Mouse (Mus musculus) midbrain, embryonic 15.5 days (tissue): Measurements from ENCODE around the gene Ly6g5b. TPM values are rescaled to one million over a fixed set of nuclear protein-coding genes. Genes with fewer than 3 reads are reported as not detected.

ENCODE experiments used
- ATAC-seq: fragments of 200-750 bp; cut with Nextera tagmentation; replicated peaks from 2 replicates; pipeline ENCODE4 v1.8.0; 2017; ENCODE audit warnings: moderate TSS enrichment
- H3K27ac ChIP-seq: fragments of 300-500 bp; sonication (generic); 2 replicates; pipeline ENCODE4 v1.5.1; 2015; ENCODE audit warnings: mild to moderate bottlenecking, inconsistent platforms
- H3K27me3 ChIP-seq: fragments of 300-500 bp; sonication (generic); replicated peaks from 2 replicates; pipeline ENCODE4 v1.6.1; 2015; ENCODE audit warnings: inconsistent platforms
- H3K36me3 ChIP-seq: fragments of 300-500 bp; sonication (generic); replicated peaks from 2 replicates; pipeline ENCODE4 v1.6.1; 2015; ENCODE audit warnings: inconsistent platforms
- H3K4me1 ChIP-seq: fragments of 300-500 bp; sonication (generic); 2 replicates; pipeline ENCODE4 v1.6.1; 2015; ENCODE audit warnings: inconsistent platforms
- H3K4me2 ChIP-seq: fragments of 300-500 bp; sonication (generic); 2 replicates; pipeline ENCODE4 v1.6.1; 2015; ENCODE audit warnings: inconsistent platforms, mild to moderate bottlenecking, moderate library complexity
- H3K4me3 ChIP-seq: fragments of 300-500 bp; sonication (generic); 2 replicates; pipeline ENCODE4 v1.5.1; 2015; ENCODE audit warnings: mild to moderate bottlenecking, inconsistent platforms
- H3K9ac ChIP-seq: fragments of 300-500 bp; sonication (generic); 2 replicates; pipeline ENCODE4 v1.6.1; 2015; ENCODE audit warnings: mild to moderate bottlenecking, inconsistent platforms
- H3K9me3 ChIP-seq: fragments of 300-500 bp; sonication (generic); 2 replicates; pipeline ENCODE4 v1.6.1; 2016; ENCODE audit warnings: inconsistent platforms
- WGBS: fragments of 180-500 bp; shearing (Covaris S2); methylation state at CpG from one replicate; pipeline ENCODE4 v1.1.7; 2015; ENCODE audit warnings: mixed read lengths; 5-methylcytosine and 5-hydroxymethylcytosine counted together
- polyA plus RNA-seq: library from polyadenylated mRNA; unstranded; fragments of >200 nt; fragmentation: Nextera tagmentation; extraction: Ambion mirVana; gene quantifications from 2 replicates; pipeline ENCODE4 v1.2.1, GENCODE M21; 2015

Gene Ly6g5b
- polyA plus RNA-seq, 1 experiment from 2014 or later, result 2.2 TPM

GRCm38 (mm10) chr17:35155451-35155850, 40.2 kb upstream of the Ly6g5b start:
- no peaks in the 10 kb centered on the region for H3K27me3 ChIP-seq
- H3K9me3 ChIP-seq, result no peaks in the 10 kb centered on the region
- H3K36me3 ChIP-seq, result peaks cover 95% of the 10 kb centered on the region
- H3K4me2 ChIP-seq, result no peak overlapping the region
- no peak overlapping the region for H3K9ac ChIP-seq
- no peak overlapping the region for H3K27ac ChIP-seq
- ATAC-seq, result no peak
- WGBS, result 93% methylated on average over 12 of the region's 12 CpGs
- no peak overlapping the region for H3K4me3 ChIP-seq
- no peaks in the 10 kb centered on the region for H3K4me1 ChIP-seq

- no peaks in the 10 kb centered on the region for H3K4me1 ChIP-seq
- H3K4me2 ChIP-seq, result no peak overlapping the region
- H3K27ac ChIP-seq, result no peak overlapping the region
- H3K4me3 ChIP-seq, result no peak overlapping the region
- H3K9ac ChIP-seq, result no peak overlapping the region
- no peaks in the 10 kb centered on the region for H3K27me3 ChIP-seq
- peaks cover 97% of the 10 kb centered on the region for H3K36me3 ChIP-seq
- no peaks in the 10 kb centered on the region for H3K9me3 ChIP-seq
- no peak for ATAC-seq
- WGBS, result 72% methylated on average over 7 of the region's 7 CpGs
These were observed 39.4 kb upstream of the Ly6g5b start for GRCm38 (mm10) chr17:35154616-35155015.

- WGBS, result 90% methylated on average over 4 of the region's 4 CpGs
- H3K27ac ChIP-seq, result no peak overlapping the region
- ATAC-seq, result no peak
- no peaks in the 10 kb centered on the region for H3K9me3 ChIP-seq
- H3K4me1 ChIP-seq, result no peaks in the 10 kb centered on the region
- no peak overlapping the region for H3K9ac ChIP-seq
- no peak overlapping the region for H3K4me2 ChIP-seq
- H3K4me3 ChIP-seq, result no peak overlapping the region
- H3K27me3 ChIP-seq, result no peaks in the 10 kb centered on the region
- H3K36me3 ChIP-seq, result peaks cover 97% of the 10 kb centered on the region
These were observed 38.7 kb upstream of the Ly6g5b start for GRCm38 (mm10) chr17:35153931-35154330.

- Histone ChIP-seq H3K27ac (no peak overlapping the region), H3K9ac (no peak overlapping the region), H3K9me3 (no peaks in the 10 kb centered on the region), H3K27me3 (no peaks in the 10 kb centered on the region), H3K36me3 (peaks cover 97% of the 10 kb centered on the region), H3K4me3 (no peak overlapping the region), H3K4me2 (no peak overlapping the region), H3K4me1 (no peaks in the 10 kb centered on the region)
- no peak for ATAC-seq
- 94% methylated on average over 9 of the region's 9 CpGs for WGBS
These were observed 37.8 kb upstream of the Ly6g5b start for GRCm38 (mm10) chr17:35153077-35153476.

- Histone ChIP-seq H3K9me3 (no peaks in the 10 kb centered on the region), H3K27me3 (no peaks in the 10 kb centered on the region), H3K36me3 (peaks cover 95% of the 10 kb centered on the region), H3K4me3 (no peak overlapping the region), H3K4me2 (no peak overlapping the region), H3K27ac (no peak overlapping the region), H3K9ac (no peak overlapping the region), H3K4me1 (no peaks in the 10 kb centered on the region)
- no peak for ATAC-seq
- 92% methylated on average over 4 of the region's 4 CpGs for WGBS
These were observed 36.9 kb upstream of the Ly6g5b start for GRCm38 (mm10) chr17:35152121-35152520.

- Histone ChIP-seq H3K4me2 (no peak overlapping the region), H3K27me3 (no peaks in the 10 kb centered on the region), H3K9ac (no peak overlapping the region), H3K27ac (0 out of 2 replicates have a peak overlapping the region, but pooled peaks have one; percentile 45), H3K9me3 (no peaks in the 10 kb centered on the region), H3K36me3 (peaks cover 95% of the 10 kb centered on the region), H3K4me1 (no peaks in the 10 kb centered on the region), H3K4me3 (no peak overlapping the region)
- 72% methylated on average over 5 of the region's 5 CpGs for WGBS
- ATAC-seq, result no peak
These were observed 32.9 kb upstream of the Ly6g5b start for GRCm38 (mm10) chr17:35147922-35148639.

GRCm38 (mm10) chr17:35147348-35147747, 32.1 kb upstream of the Ly6g5b start:
- H3K9ac ChIP-seq, result no peak overlapping the region
- H3K27me3 ChIP-seq, result no peaks in the 10 kb centered on the region
- ATAC-seq, result no peak
- no peaks in the 10 kb centered on the region for H3K9me3 ChIP-seq
- 65% methylated on average over 3 of the region's 3 CpGs for WGBS
- H3K4me1 ChIP-seq, result no peaks in the 10 kb centered on the region
- H3K27ac ChIP-seq, result peak overlapping the region; percentile 45; the same call in 1 of the 2 replicates
- no peak overlapping the region for H3K4me3 ChIP-seq
- no peak overlapping the region for H3K4me2 ChIP-seq
- peaks cover 95% of the 10 kb centered on the region for H3K36me3 ChIP-seq

GRCm38 (mm10) chr17:35146139-35146538, 30.9 kb upstream of the Ly6g5b start:
- H3K36me3 ChIP-seq, result peaks cover 95% of the 10 kb centered on the region
- H3K4me2 ChIP-seq, result no peak overlapping the region
- no peak overlapping the region for H3K4me3 ChIP-seq
- 88% methylated on average over 5 of the region's 5 CpGs for WGBS
- no peak overlapping the region for H3K27ac ChIP-seq
- ATAC-seq, result no peak
- H3K9ac ChIP-seq, result no peak overlapping the region
- H3K9me3 ChIP-seq, result no peaks in the 10 kb centered on the region
- H3K4me1 ChIP-seq, result no peaks in the 10 kb centered on the region
- H3K27me3 ChIP-seq, result no peaks in the 10 kb centered on the region

- H3K9me3 ChIP-seq, result no peaks in the 10 kb centered on the region
- peaks cover 20% of the 10 kb centered on the region for H3K4me1 ChIP-seq
- no peaks in the 10 kb centered on the region for H3K27me3 ChIP-seq
- H3K36me3 ChIP-seq, result peaks cover 88% of the 10 kb centered on the region
- H3K27ac ChIP-seq, result no peak overlapping the region
- no peak overlapping the region for H3K9ac ChIP-seq
- ATAC-seq, result no peak
- 89% methylated on average over 6 of the region's 6 CpGs for WGBS
- H3K4me3 ChIP-seq, result no peak overlapping the region
- no peak overlapping the region for H3K4me2 ChIP-seq
These were observed 26.7 kb upstream of the Ly6g5b start for GRCm38 (mm10) chr17:35141971-35142370.

- Histone ChIP-seq H3K9me3 (no peaks in the 10 kb centered on the region), H3K4me3 (no peak overlapping the region), H3K4me1 (peaks cover 29% of the 10 kb centered on the region), H3K4me2 (no peak overlapping the region), H3K36me3 (peaks cover 74% of the 10 kb centered on the region), H3K9ac (no peak overlapping the region), H3K27me3 (no peaks in the 10 kb centered on the region), H3K27ac (no peak overlapping the region)
- ATAC-seq, result no peak
- 74% methylated on average over 16 of the region's 16 CpGs for WGBS
These were observed 25.3 kb upstream of the Ly6g5b start for GRCm38 (mm10) chr17:35140490-35140996.

- H3K9ac ChIP-seq, result no peak overlapping the region
- WGBS, result 96% methylated on average over 3 of the region's 3 CpGs
- H3K4me3 ChIP-seq, result no peak overlapping the region
These were observed 24.0 kb upstream of the Ly6g5b start for GRCm38 (mm10) chr17:35139269-35139668.

GRCm38 (mm10) chr17:35135591-35136320, 20.5 kb upstream of the Ly6g5b start:
- H3K9ac ChIP-seq, result peak overlapping the region; percentile 77
- peaks cover 29% of the 10 kb centered on the region for H3K4me1 ChIP-seq
- peak; percentile 75 for ATAC-seq
- H3K27me3 ChIP-seq, result no peaks in the 10 kb centered on the region
- H3K36me3 ChIP-seq, result peaks cover 26% of the 10 kb centered on the region
- H3K4me2 ChIP-seq, result peak overlapping the region; percentile 88
- peak overlapping the region; percentile 85 for H3K4me3 ChIP-seq
- under 1% methylated on average over 42 of the region's 43 CpGs for whole genome bisulfite sequencing
- no peaks in the 10 kb centered on the region for H3K9me3 ChIP-seq
- H3K27ac ChIP-seq, result peak overlapping the region; percentile 97

More at GRCm38 (mm10) chr17:35139269-35139668, 24.0 kb upstream of the Ly6g5b start:
- peaks cover 29% of the 10 kb centered on the region for H3K4me1 ChIP-seq
- no peak for ATAC-seq
- no peak overlapping the region for H3K27ac ChIP-seq
- H3K27me3 ChIP-seq, result no peaks in the 10 kb centered on the region
- no peaks in the 10 kb centered on the region for H3K9me3 ChIP-seq
- no peak overlapping the region for H3K4me2 ChIP-seq
- H3K36me3 ChIP-seq, result peaks cover 61% of the 10 kb centered on the region
